Mouse (Mus musculus) retina, postnatal 1 day (tissue): ENCODE results near the gene Htra1.

ENCODE experiments used
- DNase-seq: peaks from one replicate; pipeline ENCODE4 v3.0.0-alpha.2; 2012

The Htra1 gene

GRCm38 (mm10) chr7:130935793-130936471 is at the start of gene Htra1:
Gene Htra1 (plus strand): TSS chr7:130936111.
- peak; percentile 69 for DNase-seq

- no peak for DNase-seq
Observed at GRCm38 (mm10) chr7:130886246-130886645, 49.7 kb upstream of the Htra1 start.

DNA sequence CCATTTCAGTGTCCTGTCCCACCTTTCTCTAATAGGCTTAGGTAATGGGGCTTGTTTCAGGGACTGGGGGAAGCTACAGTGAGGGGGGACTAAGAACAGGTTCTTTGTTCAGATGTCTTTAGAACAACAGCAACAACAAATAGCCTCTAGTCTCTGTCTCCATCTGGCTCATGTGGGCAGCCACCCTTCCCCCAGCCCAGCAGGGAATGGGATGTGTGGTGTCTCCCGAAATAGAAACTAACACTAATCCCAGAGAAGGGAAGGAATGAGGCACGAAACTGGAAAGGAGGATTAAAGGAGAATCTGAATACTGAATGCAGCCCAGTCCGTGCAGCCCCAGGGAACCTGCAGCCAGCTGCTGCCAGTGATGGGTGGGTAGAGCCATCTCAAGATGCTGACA is 48.0 kb upstream of the Htra1 start:
- DNase-seq: peak; percentile 69

DNA sequence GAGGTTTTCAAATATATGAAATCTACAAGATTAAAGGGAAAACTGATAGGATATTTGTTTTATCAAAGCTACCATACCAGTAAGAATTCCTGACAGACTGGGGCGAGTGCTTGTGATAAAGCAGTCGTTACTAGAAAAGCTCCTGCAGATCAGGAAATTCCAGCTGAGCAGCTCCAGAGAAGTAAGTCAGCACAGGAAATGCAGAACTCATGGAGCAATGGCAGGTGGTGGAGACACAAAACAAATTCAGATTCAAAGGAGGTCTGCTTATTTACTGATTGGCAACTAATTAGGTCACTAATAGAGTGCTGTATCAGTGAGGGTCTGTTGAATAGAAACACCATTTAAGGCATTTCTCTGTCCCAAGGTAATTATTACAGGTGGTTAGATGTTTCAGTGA is 45.0 kb upstream of the Htra1 start:
- peak; percentile 3 for DNase-seq

- DNase-seq: no peak
Observed at GRCm38 (mm10) chr7:130892973-130893372, 42.9 kb upstream of the Htra1 start.

GRCm38 (mm10) chr7:130894931-130895617 is 40.8 kb upstream of the Htra1 start:
- DNase-seq: no peak

GRCm38 (mm10) chr7:130895618-130895945 is 40.3 kb upstream of the Htra1 start:
- DNase-seq: peak; percentile 45

DNA sequence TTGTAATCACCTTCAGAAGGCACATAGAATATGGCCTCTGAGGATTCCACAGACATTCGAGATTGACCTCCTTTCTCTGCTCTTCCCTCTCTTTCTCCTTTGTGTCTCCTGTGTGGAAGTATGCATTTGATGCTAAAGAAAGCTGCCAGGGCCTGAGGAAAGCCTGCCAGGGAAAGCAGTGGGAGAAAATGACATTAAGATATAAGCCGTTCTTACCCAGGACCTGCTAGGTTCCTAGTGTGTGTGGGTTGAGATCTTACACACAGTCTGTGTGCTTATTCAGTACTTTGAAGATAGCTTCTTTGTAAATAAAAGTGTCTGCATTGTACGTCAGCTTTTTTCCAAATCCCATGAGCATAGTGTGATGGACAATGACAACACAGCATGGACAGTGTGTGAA is 39.8 kb upstream of the Htra1 start:
- peak; percentile 31 for DNase-seq

- no peak for DNase-seq
Observed at GRCm38 (mm10) chr7:130897201-130897600, 38.7 kb upstream of the Htra1 start.

DNA sequence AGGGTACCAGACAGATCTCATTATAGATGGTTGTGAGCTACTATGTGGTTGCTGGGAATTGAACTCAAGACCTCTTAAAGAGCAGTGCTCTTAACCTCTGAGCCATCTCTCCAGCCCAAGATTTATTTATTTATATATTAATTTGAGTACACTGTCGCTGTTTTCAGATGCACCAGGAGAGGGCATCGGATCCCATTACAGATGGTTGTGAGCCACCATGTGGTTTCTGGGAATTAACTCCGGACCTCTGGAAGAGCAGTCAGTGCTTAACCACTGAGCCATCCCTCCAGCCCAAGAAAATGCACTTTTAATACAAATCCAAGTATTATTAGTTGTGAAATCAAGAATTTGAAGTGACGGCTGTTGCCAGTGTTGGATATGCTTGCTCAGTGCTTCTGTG is 37.5 kb upstream of the Htra1 start:
- DNase-seq: peak; percentile 54

DNA sequence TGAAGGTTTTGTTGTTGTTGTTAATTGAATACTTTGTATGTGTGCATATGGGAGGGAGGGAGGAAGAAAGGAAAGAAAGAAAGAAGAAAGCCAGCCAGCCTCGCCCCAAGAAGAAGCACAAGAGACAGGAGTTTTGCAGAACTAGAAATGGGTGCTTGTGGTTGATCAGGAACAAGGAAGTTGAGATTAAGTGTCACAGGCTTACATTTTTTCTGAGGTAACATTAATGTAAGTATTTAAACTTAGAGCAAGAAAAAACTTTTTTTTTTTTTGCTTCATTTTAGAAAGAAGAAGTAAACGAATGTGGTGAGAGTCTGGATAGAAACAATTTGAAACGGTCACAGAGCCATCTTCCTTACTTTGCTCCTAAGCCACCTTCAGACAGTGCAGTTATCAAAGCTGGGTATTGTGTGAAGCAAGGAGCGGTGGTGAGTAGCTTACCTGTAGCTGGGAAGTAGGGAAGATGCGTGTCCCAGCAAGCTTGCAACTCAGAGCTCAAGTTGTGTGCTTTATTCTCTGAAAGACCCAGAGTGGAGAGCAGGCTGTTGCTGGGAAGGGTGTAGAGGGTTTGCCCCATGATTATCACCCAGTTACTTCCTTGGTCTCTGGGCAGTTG is 35.6 kb upstream of the Htra1 start:
- no peak for DNase-seq

DNA sequence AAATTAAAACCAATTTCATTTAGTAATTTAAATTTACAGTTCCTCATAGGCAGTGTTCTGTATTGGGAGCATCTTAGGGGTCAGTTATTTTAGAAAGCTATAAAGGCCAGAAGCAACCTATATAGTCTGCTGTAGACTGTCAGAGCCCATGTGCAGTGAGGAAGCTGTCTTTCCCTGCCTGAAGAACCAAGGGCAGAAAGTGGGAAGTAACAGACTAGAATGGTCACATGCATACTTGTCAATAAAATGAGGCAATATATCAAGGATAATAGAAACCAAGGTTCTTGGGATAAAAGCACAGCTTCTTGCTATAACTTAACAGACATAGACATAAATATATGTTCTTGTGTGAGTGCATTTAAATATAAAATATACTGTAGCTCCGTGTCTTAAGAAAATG is 33.0 kb upstream of the Htra1 start:
- no peak for DNase-seq

GRCm38 (mm10) chr7:130903505-130904074 is 32.3 kb upstream of the Htra1 start:
- no peak for DNase-seq

- no peak for DNase-seq
Observed at GRCm38 (mm10) chr7:130904571-130905365, 31.1 kb upstream of the Htra1 start.

- DNase-seq: no peak
Observed at GRCm38 (mm10) chr7:130910841-130911240, 25.1 kb upstream of the Htra1 start.

GRCm38 (mm10) chr7:130914693-130915363 is 21.1 kb upstream of the Htra1 start:
- DNase-seq: peak; percentile 82

DNA sequence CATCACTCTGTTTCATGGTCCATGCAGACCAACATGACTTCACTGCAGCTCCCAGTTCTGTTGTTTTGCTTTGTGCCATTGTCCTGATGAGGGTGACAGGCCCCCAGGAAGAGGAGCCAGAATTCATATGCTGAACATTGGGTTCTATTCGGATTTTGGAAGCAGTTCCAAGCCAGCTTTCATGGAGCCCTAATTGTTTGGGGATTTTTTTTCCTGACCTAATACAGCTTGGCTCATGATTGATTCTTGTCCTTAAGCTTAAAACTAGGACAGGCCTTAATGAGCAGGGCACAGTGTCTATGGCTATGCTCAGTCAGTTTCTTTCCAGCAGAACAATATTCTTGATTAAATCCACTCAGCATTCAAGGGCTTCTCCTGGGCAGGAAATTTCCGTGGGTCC is 17.7 kb upstream of the Htra1 start:
- DNase-seq: no peak

- DNase-seq: no peak
Observed at GRCm38 (mm10) chr7:130922981-130923731, 12.8 kb upstream of the Htra1 start.

GRCm38 (mm10) chr7:130930401-130930800 is 5.5 kb upstream of the Htra1 start:
- DNase-seq: no peak

DNA sequence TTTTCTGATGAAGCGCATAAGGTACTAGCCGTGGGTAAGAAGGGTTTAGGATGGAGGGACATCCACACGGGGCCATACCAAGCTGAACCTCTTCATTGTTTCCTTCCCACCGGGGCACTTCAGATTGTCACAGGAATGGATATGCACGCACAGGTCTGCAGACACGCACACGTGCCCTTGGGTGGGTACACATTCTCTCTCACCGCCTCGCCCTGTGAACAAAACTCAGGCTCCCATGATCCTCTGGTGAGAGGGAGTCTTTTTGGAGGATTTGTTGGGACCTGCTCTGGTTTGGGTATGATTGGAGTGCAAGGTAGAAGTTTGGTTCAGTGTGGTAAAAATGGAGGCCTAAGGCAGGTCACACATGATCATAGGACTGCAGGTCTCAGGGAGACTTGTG is 3.0 kb upstream of the Htra1 start:
- no peak for DNase-seq

- no peak for DNase-seq
Observed at GRCm38 (mm10) chr7:130934654-130935053, 1.3 kb upstream of the Htra1 start.

GRCm38 (mm10) chr7:130935421-130935792 is 504 bp upstream of the Htra1 start:
- DNase-seq: no peak
